Mouse (Mus musculus) E14TG2a.4 (cell line): ENCODE results near the gene Pou2f2.

Source experiments
- CTCF ChIP-seq: conservative IDR thresholded peaks from 2 replicates; pipeline ENCODE4 v1.5.1; 2014; ENCODE audit warnings: low read length
- NANOG ChIP-seq: IDR thresholded peaks from 2 replicates; pipeline ENCODE4 v1.6.1; 2014; ENCODE audit warnings: borderline replicate concordance, low read length, mixed read lengths

- TF ChIP-seq CTCF (no peak), NANOG (no peak)
Measured at GRCm38 (mm10) chr7:25221102-25221883, 41.8 kb upstream of the Pou2f2 start, which contains the start of gene Zfp526.
